Mouse (Mus musculus): ENCODE measurements around the gene H2al1h.
"Not testable (repeated sequence)": the region's sequence is repeated elsewhere in the genome, so short reads cannot be mapped to it uniquely, and the experiment has no call there.

- TF ChIP-seq CTCF (IDR thresholded peaks at IDR 0.05; ENCODE audit: borderline replicate concordance, extremely low read depth, insufficient read depth, insufficient read length); POLR2A (IDR thresholded peaks at IDR 0.05; ENCODE audit: borderline replicate concordance, extremely low read depth, insufficient read depth, insufficient read length, poor library complexity, severe bottlenecking): not testable (repeated sequence)
Observed at GRCm38 (mm10) chrX:11298957-11299356, 22.3 kb upstream of the H2al1h start, which contains the start of gene H2al1a.
